Mouse (Mus musculus) neural tube, embryonic 13.5 days (tissue): Measurements from ENCODE around the gene Traf3ip1. TPM values are rescaled to one million over a fixed set of nuclear protein-coding genes. Genes with fewer than 3 reads are reported as not detected.
A peak's percentile ranks its signal among the peaks of the same experiment; 100 is the strongest.
"Not testable (repeated sequence)": the region's sequence is repeated elsewhere in the genome, so short reads cannot be mapped to it uniquely, and the experiment has no call there.

ENCODE experiments used
- ATAC-seq: fragments of 200-750 bp; cut with Nextera tagmentation; 2 replicates; pipeline ENCODE4 v1.8.0; 2017; ENCODE audit warnings: low read depth, mild to moderate bottlenecking, moderate TSS enrichment, moderate library complexity
- H3K27ac ChIP-seq: fragments of 300-500 bp; sonication (generic); replicated peaks from 2 replicates; pipeline ENCODE4 v1.5.1; 2015; ENCODE audit warnings: moderate library complexity, mild to moderate bottlenecking, inconsistent platforms
- H3K27me3 ChIP-seq: fragments of 300-500 bp; sonication (generic); 2 replicates; pipeline ENCODE4 v1.6.1; 2015; ENCODE audit warnings: mild to moderate bottlenecking, inconsistent platforms
- H3K36me3 ChIP-seq: fragments of 300-500 bp; sonication (generic); 2 replicates; pipeline ENCODE4 v1.6.1; 2015; ENCODE audit warnings: mild to moderate bottlenecking, inconsistent platforms
- H3K4me1 ChIP-seq: fragments of 300-500 bp; sonication (generic); replicated peaks from 2 replicates; pipeline ENCODE4 v1.6.1; 2015; ENCODE audit warnings: inconsistent platforms
- H3K4me2 ChIP-seq: fragments of 300-500 bp; sonication (generic); 2 replicates; pipeline ENCODE4 v1.6.1; 2015; ENCODE audit warnings: inconsistent platforms, mild to moderate bottlenecking, moderate library complexity
- H3K4me3 ChIP-seq: fragments of 300-500 bp; sonication (generic); 2 replicates; pipeline ENCODE4 v1.5.1; 2015; ENCODE audit warnings: mild to moderate bottlenecking, inconsistent platforms
- H3K9ac ChIP-seq: fragments of 300-500 bp; sonication (generic); 2 replicates; pipeline ENCODE4 v1.6.1; 2015; ENCODE audit warnings: moderate library complexity, mild to moderate bottlenecking, inconsistent platforms
- H3K9me3 ChIP-seq: fragments of 300-500 bp; sonication (generic); 2 replicates; pipeline ENCODE4 v1.6.1; 2016; ENCODE audit warnings: inconsistent platforms
- WGBS: fragments of 180-500 bp; shearing (Covaris S2); methylation state at CpG from one replicate; pipeline ENCODE4 v1.1.7; 2015; 5-methylcytosine and 5-hydroxymethylcytosine counted together
- polyA plus RNA-seq: library from polyadenylated mRNA; unstranded; fragments of >200 nt; fragmentation: Nextera tagmentation; extraction: Ambion mirVana; gene quantifications from 2 replicates; pipeline ENCODE4 v1.2.1, GENCODE M21; 2015

The Traf3ip1 gene
- polyA plus RNA-seq, 1 experiment from 2014 or later: 9.2 TPM

GRCm38 (mm10) chr1:91478145-91478544, 16.3 kb upstream of the Traf3ip1 start:
- 98% methylated on average over 13 of the region's 13 CpGs for WGBS
- not testable (repeated sequence) for H3K36me3 ChIP-seq, H3K9ac ChIP-seq, H3K27ac ChIP-seq, H3K27me3 ChIP-seq, H3K4me1 ChIP-seq, ATAC-seq, H3K4me3 ChIP-seq, H3K4me2 ChIP-seq, H3K9me3 ChIP-seq

DNA sequence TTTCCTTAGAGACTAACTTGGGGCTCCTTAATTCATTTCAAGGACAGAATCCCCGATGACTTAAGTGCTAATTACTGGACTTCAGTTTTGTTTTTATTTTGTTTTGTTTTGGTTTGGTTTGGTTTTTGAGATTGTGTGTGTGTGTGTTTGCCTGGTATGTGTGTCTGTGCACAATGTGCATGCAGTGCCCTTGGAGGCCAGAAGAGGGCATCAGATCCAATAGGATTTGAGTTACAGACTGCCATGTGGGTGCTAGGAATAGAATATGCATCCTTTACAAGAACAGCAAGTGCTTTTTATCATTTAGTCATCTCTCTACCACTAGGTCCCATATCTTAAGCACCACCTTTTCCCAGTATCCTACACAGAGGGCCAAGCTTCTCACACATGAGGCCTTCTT, 15.5 kb upstream of the Traf3ip1 start:
- Histone ChIP-seq H3K9ac (no peak overlapping the region), H3K9me3 (no peaks in the 10 kb centered on the region), H3K27ac (no peak overlapping the region), H3K4me3 (no peak overlapping the region), H3K4me2 (no peak overlapping the region), H3K36me3 (no peaks in the 10 kb centered on the region), H3K27me3 (no peaks in the 10 kb centered on the region), H3K4me1 (no peaks in the 10 kb centered on the region)
- 97% methylated on average over 1 of the region's 1 CpGs for WGBS
- no peak for ATAC-seq

GRCm38 (mm10) chr1:91482616-91483211, 11.7 kb upstream of the Traf3ip1 start:
- Histone ChIP-seq H3K4me3 (no peak overlapping the region), H3K4me1 (no peaks in the 10 kb centered on the region), H3K9ac (no peak overlapping the region), H3K9me3 (no peaks in the 10 kb centered on the region), H3K36me3 (no peaks in the 10 kb centered on the region), H3K27me3 (no peaks in the 10 kb centered on the region), H3K4me2 (no peak overlapping the region), H3K27ac (no peak overlapping the region)
- no peak for ATAC-seq
- 83% methylated on average over 7 of the region's 7 CpGs for WGBS

GRCm38 (mm10) chr1:91483304-91484010, 11.0 kb upstream of the Traf3ip1 start:
- H3K36me3 ChIP-seq: no peaks in the 10 kb centered on the region
- H3K9ac ChIP-seq: no peak overlapping the region
- no peaks in the 10 kb centered on the region for H3K27me3 ChIP-seq
- no peak overlapping the region for H3K27ac ChIP-seq
- no peaks in the 10 kb centered on the region for H3K9me3 ChIP-seq
- H3K4me1 ChIP-seq: no peaks in the 10 kb centered on the region
- 51% methylated on average over 10 of the region's 10 CpGs for WGBS
- no peak overlapping the region for H3K4me2 ChIP-seq
- ATAC-seq: peak; percentile 63; the same call in 1 of the 2 replicates
- H3K4me3 ChIP-seq: no peak overlapping the region

GRCm38 (mm10) chr1:91484011-91484346, 10.5 kb upstream of the Traf3ip1 start:
- no peak for ATAC-seq
- Histone ChIP-seq H3K4me2 (no peak overlapping the region), H3K9ac (no peak overlapping the region), H3K4me3 (no peak overlapping the region), H3K27me3 (no peaks in the 10 kb centered on the region), H3K9me3 (no peaks in the 10 kb centered on the region), H3K36me3 (no peaks in the 10 kb centered on the region), H3K27ac (no peak overlapping the region), H3K4me1 (no peaks in the 10 kb centered on the region)
- 80% methylated on average over 5 of the region's 5 CpGs for WGBS

GRCm38 (mm10) chr1:91485422-91485821, 9.0 kb upstream of the Traf3ip1 start:
- Histone ChIP-seq H3K4me3 (no peak overlapping the region), H3K27me3 (no peaks in the 10 kb centered on the region), H3K9ac (no peak overlapping the region), H3K36me3 (no peaks in the 10 kb centered on the region), H3K4me2 (no peak overlapping the region), H3K9me3 (no peaks in the 10 kb centered on the region), H3K27ac (no peak overlapping the region), H3K4me1 (no peaks in the 10 kb centered on the region)
- ATAC-seq: no peak
- 78% methylated on average over 3 of the region's 3 CpGs for WGBS

DNA sequence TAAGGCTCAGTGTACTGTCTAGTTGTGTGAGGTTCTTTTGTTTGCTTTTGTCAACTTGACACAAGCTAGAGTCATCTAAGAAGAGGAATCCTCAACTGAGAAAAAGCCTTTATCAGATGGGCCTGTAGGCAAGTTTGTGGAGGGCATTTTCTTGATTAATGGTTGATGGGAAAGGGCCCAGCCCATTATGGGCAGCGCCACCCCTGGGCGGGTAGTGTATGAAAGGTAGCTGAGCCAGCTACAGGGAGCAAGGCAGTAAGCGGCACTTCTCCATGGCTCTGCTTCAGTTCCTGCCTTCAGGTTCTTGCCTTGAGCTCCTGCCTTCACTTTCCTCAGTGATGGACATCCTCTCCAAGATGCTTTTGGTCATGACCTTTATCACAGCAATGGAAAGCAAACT, 8.3 kb upstream of the Traf3ip1 start:
- Histone ChIP-seq H3K9me3 (no peaks in the 10 kb centered on the region), H3K36me3 (no peaks in the 10 kb centered on the region), H3K27ac (no peak overlapping the region), H3K9ac (no peak overlapping the region), H3K27me3 (no peaks in the 10 kb centered on the region), H3K4me1 (no peaks in the 10 kb centered on the region), H3K4me2 (no peak overlapping the region), H3K4me3 (no peak overlapping the region)
- ATAC-seq: no peak
- WGBS: 89% methylated on average over 3 of the region's 3 CpGs

DNA sequence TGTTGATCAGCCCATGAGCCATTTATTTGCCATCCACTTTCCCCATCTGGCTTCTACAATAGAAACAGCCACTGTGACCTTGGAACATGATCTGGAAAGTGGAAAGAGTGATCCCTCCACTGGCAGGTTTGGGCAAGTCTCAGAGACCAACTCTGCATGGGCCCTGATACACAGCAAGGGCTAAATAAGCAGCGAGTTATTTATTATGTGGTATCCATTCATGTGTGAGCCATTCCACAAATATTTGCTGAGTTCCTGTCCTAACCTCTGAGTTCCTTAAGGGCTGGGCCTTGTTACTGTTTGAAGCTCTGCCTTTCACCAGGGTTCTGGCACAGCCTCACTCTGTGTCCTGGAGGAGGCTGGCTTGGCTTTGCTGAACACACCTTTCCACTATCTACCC, 4.1 kb upstream of the Traf3ip1 start:
- Histone ChIP-seq H3K36me3 (no peaks in the 10 kb centered on the region), H3K4me2 (no peak overlapping the region), H3K9ac (no peak overlapping the region), H3K27ac (no peak overlapping the region), H3K4me3 (no peak overlapping the region), H3K9me3 (no peaks in the 10 kb centered on the region), H3K4me1 (peaks cover 9% of the 10 kb centered on the region), H3K27me3 (no peaks in the 10 kb centered on the region)
- 89% methylated on average over 1 of the region's 1 CpGs for WGBS
- ATAC-seq: no peak

DNA sequence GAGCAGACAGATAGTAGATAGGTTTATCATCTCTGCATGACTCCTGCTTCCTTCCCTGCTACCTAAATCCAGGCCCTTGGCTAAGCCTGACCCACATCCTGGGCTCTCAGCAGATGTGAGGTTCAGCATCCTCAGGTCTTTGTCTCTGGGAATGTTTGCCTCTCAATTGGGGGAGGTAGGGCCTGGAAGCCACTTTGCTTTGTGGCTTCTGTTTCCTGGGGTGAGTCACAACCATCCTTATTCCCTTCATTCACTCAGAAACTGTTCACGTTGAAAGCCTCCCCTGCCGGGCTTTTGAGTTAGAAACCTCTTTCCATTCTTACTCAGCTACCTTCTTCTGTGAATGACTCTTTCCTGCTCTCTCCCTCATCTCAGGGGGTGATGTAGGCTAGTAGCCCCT, 1.7 kb upstream of the Traf3ip1 start:
- no peaks in the 10 kb centered on the region for H3K36me3 ChIP-seq
- H3K27me3 ChIP-seq: no peaks in the 10 kb centered on the region
- H3K4me2 ChIP-seq: no peak overlapping the region
- no peak overlapping the region for H3K4me3 ChIP-seq
- H3K9ac ChIP-seq: no peak overlapping the region
- H3K9me3 ChIP-seq: no peaks in the 10 kb centered on the region
- ATAC-seq: no peak
- no peak overlapping the region for H3K27ac ChIP-seq
- 11% methylated on average over 2 of the region's 2 CpGs for WGBS
- H3K4me1 ChIP-seq: peaks cover 22% of the 10 kb centered on the region

GRCm38 (mm10) chr1:91493938-91494337, 509 bp upstream of the Traf3ip1 start:
- 46% methylated on average over 3 of the region's 3 CpGs for WGBS
- Histone ChIP-seq H3K36me3 (no peaks in the 10 kb centered on the region), H3K4me3 (peak overlapping the region; percentile 92), H3K9ac (peak overlapping the region; percentile 91), H3K9me3 (no peaks in the 10 kb centered on the region), H3K27ac (no peak overlapping the region), H3K4me2 (peak overlapping the region; percentile 94), H3K27me3 (no peaks in the 10 kb centered on the region), H3K4me1 (peaks cover 22% of the 10 kb centered on the region)
- peak; percentile 29 for ATAC-seq

GRCm38 (mm10) chr1:91495321-91495720, 874 bp downstream of the Traf3ip1 start:
- H3K27me3 ChIP-seq: no peaks in the 10 kb centered on the region
- peaks cover 22% of the 10 kb centered on the region for H3K4me1 ChIP-seq
- peak overlapping the region; percentile 91 for H3K9ac ChIP-seq
- H3K4me3 ChIP-seq: peak overlapping the region; percentile 92
- ATAC-seq: peak; percentile 20; the same call in 1 of the 2 replicates
- peaks cover 10% of the 10 kb centered on the region for H3K36me3 ChIP-seq
- WGBS: 64% methylated on average over 5 of the region's 5 CpGs
- H3K4me2 ChIP-seq: peak overlapping the region; percentile 94
- no peak overlapping the region for H3K27ac ChIP-seq
- no peaks in the 10 kb centered on the region for H3K9me3 ChIP-seq

- ATAC-seq: no peak
- no peak overlapping the region for H3K4me2 ChIP-seq
- no peak overlapping the region for H3K27ac ChIP-seq
- 96% methylated on average over 6 of the region's 6 CpGs for WGBS
- peaks cover 40% of the 10 kb centered on the region for H3K36me3 ChIP-seq
- no peaks in the 10 kb centered on the region for H3K9me3 ChIP-seq
- no peak overlapping the region for H3K4me3 ChIP-seq
- H3K9ac ChIP-seq: no peak overlapping the region
- H3K4me1 ChIP-seq: peaks cover 22% of the 10 kb centered on the region
- no peaks in the 10 kb centered on the region for H3K27me3 ChIP-seq
Observed at GRCm38 (mm10) chr1:91498579-91498978, 4.1 kb downstream of the Traf3ip1 start.

DNA sequence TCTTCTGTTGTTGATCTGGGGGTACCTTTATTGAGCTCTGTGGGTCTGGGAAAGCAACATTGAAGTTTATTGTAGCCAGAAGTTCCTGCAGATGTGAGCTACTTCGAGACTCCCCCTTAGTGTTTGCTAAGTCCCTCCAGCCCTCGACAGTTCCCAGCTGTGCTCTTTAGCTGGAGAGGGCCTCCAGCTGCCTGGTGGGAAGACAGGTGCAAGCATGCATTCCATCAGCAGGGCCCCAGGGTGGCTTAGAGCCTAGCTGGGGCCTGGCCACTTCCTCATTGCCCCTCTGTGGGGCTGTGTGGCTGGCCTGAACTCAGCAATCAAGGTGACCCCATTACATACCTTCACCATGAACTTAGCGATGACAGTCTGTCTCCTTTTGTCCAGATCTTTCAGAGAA, 10.2 kb downstream of the Traf3ip1 start:
- H3K9me3 ChIP-seq: no peaks in the 10 kb centered on the region
- 86% methylated on average over 3 of the region's 3 CpGs for WGBS
- H3K9ac ChIP-seq: no peak overlapping the region
- peaks cover 91% of the 10 kb centered on the region for H3K36me3 ChIP-seq
- H3K27me3 ChIP-seq: no peaks in the 10 kb centered on the region
- no peak overlapping the region for H3K4me2 ChIP-seq
- no peak for ATAC-seq
- H3K4me3 ChIP-seq: no peak overlapping the region
- no peak overlapping the region for H3K27ac ChIP-seq
- H3K4me1 ChIP-seq: no peaks in the 10 kb centered on the region
